Mouse (Mus musculus): ENCODE measurements around the gene Ntrk3. TPM values are rescaled to one million over a fixed set of nuclear protein-coding genes. Genes with fewer than 3 reads are reported as not detected.

Gene Ntrk3
- polyA plus RNA-seq, 1 experiment from 2014 or later, result 0.64 TPM

- H3K27me3 ChIP-seq, result no peaks in the 10 kb centered on the region
- no peaks in the 10 kb centered on the region for H3K9me3 ChIP-seq
- no peak for ATAC-seq (ENCODE audit: insufficient number of reproducible peaks, insufficient read depth, low FRiP score, low TSS enrichment, low read depth)
- no peak overlapping the region for H3K9ac ChIP-seq (replicated peaks)
- H3K36me3 ChIP-seq, result no peaks in the 10 kb centered on the region
- WGBS, result 92% methylated on average over 6 of the region's 6 CpGs
- no peak overlapping the region for H3K27ac ChIP-seq
- no peaks in the 10 kb centered on the region for H3K4me1 ChIP-seq (replicated peaks)
- H3K4me2 ChIP-seq, result no peak overlapping the region
- H3K4me3 ChIP-seq (replicated peaks), result no peak overlapping the region
Measured at GRCm38 (mm10) chr7:78668916-78669315, 68.9 kb downstream of the Ntrk3 start.

DNA sequence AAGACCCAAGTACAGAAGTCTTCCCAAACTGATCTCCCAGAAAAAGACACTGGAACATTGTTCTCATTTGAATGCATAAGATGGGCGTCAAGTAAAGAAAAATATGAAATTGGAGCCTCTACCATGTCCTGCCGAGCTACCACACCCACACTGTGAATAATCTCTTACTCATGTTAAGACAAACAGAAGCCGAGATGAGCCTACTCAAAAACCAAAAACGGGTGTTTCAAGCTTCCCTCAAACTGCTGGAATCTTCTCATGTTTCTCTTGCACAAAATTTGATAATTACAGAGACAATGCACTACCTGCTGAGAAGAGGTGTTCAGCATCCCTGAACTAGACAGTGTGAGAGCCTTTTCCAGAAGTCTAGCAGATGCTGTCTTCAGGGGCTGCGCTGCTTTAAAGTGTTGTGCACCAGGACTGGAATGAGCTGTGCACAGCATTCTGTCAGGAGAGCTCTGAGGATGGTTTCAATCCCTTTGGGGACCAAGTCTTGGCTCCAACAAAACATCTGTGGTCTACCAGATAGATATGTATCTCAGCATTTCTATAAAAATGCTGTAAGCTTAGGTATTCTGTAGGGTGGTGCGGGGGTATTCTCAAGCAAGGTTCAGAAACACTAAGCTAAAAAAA lies 69.7 kb downstream of the Ntrk3 start:
- Histone ChIP-seq H3K27me3 (no peaks in the 10 kb centered on the region), H3K9ac (replicated peaks) (no peak overlapping the region), H3K4me1 (replicated peaks) (no peaks in the 10 kb centered on the region), H3K4me3 (replicated peaks) (no peak overlapping the region), H3K27ac (no peak overlapping the region), H3K36me3 (no peaks in the 10 kb centered on the region), H3K4me2 (no peak overlapping the region), H3K9me3 (no peaks in the 10 kb centered on the region)
- WGBS, result 89% methylated on average over 6 of the region's 6 CpGs
- no peak for ATAC-seq (ENCODE audit: insufficient number of reproducible peaks, insufficient read depth, low FRiP score, low TSS enrichment, low read depth)

GRCm38 (mm10) chr7:78660832-78661231 lies 77.0 kb downstream of the Ntrk3 start:
- H3K4me2 ChIP-seq, result no peak overlapping the region
- no peak for ATAC-seq (ENCODE audit: insufficient number of reproducible peaks, insufficient read depth, low FRiP score, low TSS enrichment, low read depth)
- no peak overlapping the region for H3K9ac ChIP-seq (replicated peaks)
- H3K4me3 ChIP-seq (replicated peaks), result no peak overlapping the region
- H3K36me3 ChIP-seq, result no peaks in the 10 kb centered on the region
- H3K27ac ChIP-seq, result no peak overlapping the region
- H3K4me1 ChIP-seq (replicated peaks), result no peaks in the 10 kb centered on the region
- no peaks in the 10 kb centered on the region for H3K9me3 ChIP-seq
- WGBS, result 80% methylated on average over 7 of the region's 7 CpGs
- no peaks in the 10 kb centered on the region for H3K27me3 ChIP-seq

GRCm38 (mm10) chr7:78659846-78660245 lies 78.0 kb downstream of the Ntrk3 start:
- no peaks in the 10 kb centered on the region for H3K4me1 ChIP-seq (replicated peaks)
- no peak overlapping the region for H3K27ac ChIP-seq
- no peak overlapping the region for H3K4me3 ChIP-seq (replicated peaks)
- no peak overlapping the region for H3K4me2 ChIP-seq
- no peaks in the 10 kb centered on the region for H3K36me3 ChIP-seq
- no peaks in the 10 kb centered on the region for H3K27me3 ChIP-seq
- 82% methylated on average over 2 of the region's 2 CpGs for WGBS
- ATAC-seq (ENCODE audit: insufficient number of reproducible peaks, insufficient read depth, low FRiP score, low TSS enrichment, low read depth), result no peak
- H3K9ac ChIP-seq (replicated peaks), result no peak overlapping the region
- H3K9me3 ChIP-seq, result no peaks in the 10 kb centered on the region

DNA sequence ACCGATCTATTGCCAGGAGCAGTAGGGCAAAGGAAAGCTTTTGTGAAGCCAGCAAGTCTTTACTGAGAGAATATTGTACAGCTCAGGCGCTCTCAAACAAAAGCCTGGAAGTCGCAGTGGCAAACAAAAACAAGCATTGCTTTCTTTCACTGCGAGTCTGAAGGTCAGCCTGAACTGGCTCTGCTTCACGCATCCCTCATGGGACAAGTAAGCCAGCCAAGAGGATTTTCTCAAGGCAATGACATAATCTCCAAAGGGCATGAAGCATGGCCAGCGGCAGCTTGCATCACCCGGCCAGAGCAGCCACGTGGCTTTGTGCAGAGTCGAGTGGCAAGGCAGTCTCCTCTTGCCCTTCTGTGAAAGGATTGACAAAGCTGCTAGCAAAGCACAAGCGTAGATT lies 79.8 kb downstream of the Ntrk3 start:
- no peaks in the 10 kb centered on the region for H3K36me3 ChIP-seq
- no peak overlapping the region for H3K27ac ChIP-seq
- no peak overlapping the region for H3K4me3 ChIP-seq (replicated peaks)
- no peak overlapping the region for H3K4me2 ChIP-seq
- no peaks in the 10 kb centered on the region for H3K4me1 ChIP-seq (replicated peaks)
- ATAC-seq (ENCODE audit: insufficient number of reproducible peaks, insufficient read depth, low FRiP score, low TSS enrichment, low read depth), result no peak
- H3K9me3 ChIP-seq, result no peaks in the 10 kb centered on the region
- no peaks in the 10 kb centered on the region for H3K27me3 ChIP-seq
- no peak overlapping the region for H3K9ac ChIP-seq (replicated peaks)
- 75% methylated on average over 10 of the region's 10 CpGs for WGBS

- Histone ChIP-seq H3K9me3 (no peaks in the 10 kb centered on the region), H3K4me3 (replicated peaks) (no peak overlapping the region), H3K9ac (replicated peaks) (no peak overlapping the region), H3K36me3 (no peaks in the 10 kb centered on the region), H3K27me3 (no peaks in the 10 kb centered on the region), H3K4me1 (replicated peaks) (no peaks in the 10 kb centered on the region), H3K4me2 (no peak overlapping the region), H3K27ac (no peak overlapping the region)
- 67% methylated on average over 3 of the region's 3 CpGs for WGBS
- ATAC-seq (ENCODE audit: insufficient number of reproducible peaks, insufficient read depth, low FRiP score, low TSS enrichment, low read depth), result no peak
Measured at GRCm38 (mm10) chr7:78656181-78656580, 81.6 kb downstream of the Ntrk3 start.

DNA sequence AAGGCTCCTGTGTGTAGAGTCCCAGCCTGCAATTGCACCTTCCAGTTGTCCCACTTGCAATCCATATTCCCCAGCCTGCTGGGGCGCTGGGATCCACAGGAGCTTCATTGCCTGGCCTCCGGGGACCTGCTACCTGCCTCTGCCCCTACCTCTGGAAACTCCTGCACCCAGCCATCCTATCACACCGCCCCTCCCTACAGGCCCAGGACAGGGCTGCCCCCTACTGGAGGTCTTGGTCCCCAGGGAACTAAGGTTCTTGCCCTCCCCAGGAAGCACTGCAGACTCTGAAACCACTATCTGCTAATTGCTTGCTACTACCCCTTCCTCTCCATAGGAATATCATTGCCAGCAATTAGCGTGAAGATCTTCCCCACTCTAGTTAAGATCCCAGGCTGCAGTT lies 84.1 kb downstream of the Ntrk3 start:
- no peaks in the 10 kb centered on the region for H3K4me1 ChIP-seq (replicated peaks)
- no peaks in the 10 kb centered on the region for H3K27me3 ChIP-seq
- no peaks in the 10 kb centered on the region for H3K9me3 ChIP-seq
- no peaks in the 10 kb centered on the region for H3K36me3 ChIP-seq
- no peak overlapping the region for H3K9ac ChIP-seq (replicated peaks)
- H3K4me2 ChIP-seq, result no peak overlapping the region
- WGBS, result 30% methylated on average over 4 of the region's 4 CpGs
- H3K27ac ChIP-seq, result no peak overlapping the region
- H3K4me3 ChIP-seq (replicated peaks), result no peak overlapping the region
- ATAC-seq (ENCODE audit: insufficient number of reproducible peaks, insufficient read depth, low FRiP score, low TSS enrichment, low read depth), result no peak

GRCm38 (mm10) chr7:78652296-78652695 lies 85.5 kb downstream of the Ntrk3 start:
- Histone ChIP-seq H3K9me3 (no peaks in the 10 kb centered on the region), H3K27ac (no peak overlapping the region), H3K4me3 (replicated peaks) (no peak overlapping the region), H3K36me3 (no peaks in the 10 kb centered on the region), H3K4me1 (replicated peaks) (no peaks in the 10 kb centered on the region), H3K4me2 (no peak overlapping the region), H3K9ac (replicated peaks) (no peak overlapping the region), H3K27me3 (no peaks in the 10 kb centered on the region)
- 77% methylated on average over 1 of the region's 1 CpGs for WGBS
- ATAC-seq (ENCODE audit: insufficient number of reproducible peaks, insufficient read depth, low FRiP score, low TSS enrichment, low read depth), result no peak

DNA sequence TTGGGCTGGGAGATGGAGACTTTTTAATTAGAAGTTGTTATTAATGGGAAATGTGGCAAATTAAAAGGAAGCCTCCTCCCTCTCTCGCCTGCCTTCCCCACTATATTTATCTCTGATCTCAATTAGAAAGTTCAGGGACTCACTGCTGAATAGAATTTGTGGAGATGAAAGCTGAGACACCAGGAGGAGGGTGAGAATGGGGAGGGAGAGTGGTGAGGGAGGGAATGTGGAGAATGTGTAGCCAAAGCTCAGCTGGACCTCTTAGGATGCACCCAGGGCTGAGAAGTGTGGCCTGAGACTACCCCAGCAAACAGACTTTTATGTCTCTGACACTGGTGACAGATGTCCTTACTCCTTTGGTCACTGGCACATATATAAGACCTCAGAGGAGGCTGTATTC lies 86.3 kb downstream of the Ntrk3 start:
- H3K9ac ChIP-seq (replicated peaks), result no peak overlapping the region
- ATAC-seq (ENCODE audit: insufficient number of reproducible peaks, insufficient read depth, low FRiP score, low TSS enrichment, low read depth), result no peak
- no peaks in the 10 kb centered on the region for H3K36me3 ChIP-seq
- no peak overlapping the region for H3K27ac ChIP-seq
- no peaks in the 10 kb centered on the region for H3K4me1 ChIP-seq (replicated peaks)
- H3K27me3 ChIP-seq, result no peaks in the 10 kb centered on the region
- H3K4me2 ChIP-seq, result no peak overlapping the region
- no peak overlapping the region for H3K4me3 ChIP-seq (replicated peaks)
- no peaks in the 10 kb centered on the region for H3K9me3 ChIP-seq
- WGBS, result 46% methylated on average over 1 of the region's 1 CpGs

GRCm38 (mm10) chr7:78643667-78644066 lies 94.1 kb downstream of the Ntrk3 start:
- Histone ChIP-seq H3K27me3 (no peaks in the 10 kb centered on the region), H3K9ac (replicated peaks) (no peak overlapping the region), H3K36me3 (no peaks in the 10 kb centered on the region), H3K4me2 (no peak overlapping the region), H3K9me3 (no peaks in the 10 kb centered on the region), H3K4me1 (replicated peaks) (no peaks in the 10 kb centered on the region), H3K4me3 (replicated peaks) (no peak overlapping the region), H3K27ac (no peak overlapping the region)
- 60% methylated on average over 6 of the region's 6 CpGs for WGBS
- ATAC-seq (ENCODE audit: insufficient number of reproducible peaks, insufficient read depth, low FRiP score, low TSS enrichment, low read depth), result no peak

- H3K27me3 ChIP-seq, result peaks cover 13% of the 10 kb centered on the region; the same call in 1 of the 2 replicates
- 56% methylated on average over 4 of the region's 4 CpGs for WGBS
- H3K4me3 ChIP-seq (replicated peaks), result no peak overlapping the region
- no peaks in the 10 kb centered on the region for H3K36me3 ChIP-seq
- H3K27ac ChIP-seq, result no peak overlapping the region
- ATAC-seq (ENCODE audit: insufficient number of reproducible peaks, insufficient read depth, low FRiP score, low TSS enrichment, low read depth), result no peak
- H3K9me3 ChIP-seq, result no peaks in the 10 kb centered on the region
- no peak overlapping the region for H3K9ac ChIP-seq (replicated peaks)
- H3K4me1 ChIP-seq (replicated peaks), result no peaks in the 10 kb centered on the region
- no peak overlapping the region for H3K4me2 ChIP-seq
Measured at GRCm38 (mm10) chr7:78623686-78624085, 114.1 kb downstream of the Ntrk3 start.

DNA sequence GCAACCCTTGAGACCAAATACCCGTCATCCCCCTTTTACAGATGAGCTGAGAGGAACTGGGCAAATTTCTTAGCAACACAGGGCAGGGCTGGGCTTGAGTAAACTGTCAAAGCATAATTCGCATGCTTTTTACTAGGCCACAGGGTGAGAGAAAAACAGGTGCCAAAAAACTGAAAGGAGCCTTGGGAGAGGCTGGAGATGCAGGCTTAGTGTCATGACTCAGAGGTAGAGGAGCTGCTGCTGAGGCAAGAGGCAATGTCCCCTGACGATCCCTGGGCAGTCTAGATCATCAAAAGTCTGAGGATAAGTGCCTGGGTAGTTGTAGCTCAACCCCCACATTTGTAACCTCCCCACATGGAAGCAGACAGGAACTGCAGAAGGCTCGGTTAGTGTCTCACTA lies 116.7 kb downstream of the Ntrk3 start:
- Histone ChIP-seq H3K4me2 (no peak overlapping the region), H3K36me3 (no peaks in the 10 kb centered on the region), H3K27ac (no peak overlapping the region), H3K4me3 (replicated peaks) (no peak overlapping the region), H3K9ac (replicated peaks) (no peak overlapping the region), H3K4me1 (replicated peaks) (no peaks in the 10 kb centered on the region), H3K9me3 (no peaks in the 10 kb centered on the region), H3K27me3 (0 out of 2 replicates have a peak, but pooled peaks cover 6% of the 10 kb centered on the region)
- no peak for ATAC-seq (ENCODE audit: insufficient number of reproducible peaks, insufficient read depth, low FRiP score, low TSS enrichment, low read depth)
- WGBS, result 46% methylated on average over 4 of the region's 4 CpGs
